Mouse (Mus musculus): Measurements from ENCODE around the gene Nmbr.

Nmbr gene

DNA sequence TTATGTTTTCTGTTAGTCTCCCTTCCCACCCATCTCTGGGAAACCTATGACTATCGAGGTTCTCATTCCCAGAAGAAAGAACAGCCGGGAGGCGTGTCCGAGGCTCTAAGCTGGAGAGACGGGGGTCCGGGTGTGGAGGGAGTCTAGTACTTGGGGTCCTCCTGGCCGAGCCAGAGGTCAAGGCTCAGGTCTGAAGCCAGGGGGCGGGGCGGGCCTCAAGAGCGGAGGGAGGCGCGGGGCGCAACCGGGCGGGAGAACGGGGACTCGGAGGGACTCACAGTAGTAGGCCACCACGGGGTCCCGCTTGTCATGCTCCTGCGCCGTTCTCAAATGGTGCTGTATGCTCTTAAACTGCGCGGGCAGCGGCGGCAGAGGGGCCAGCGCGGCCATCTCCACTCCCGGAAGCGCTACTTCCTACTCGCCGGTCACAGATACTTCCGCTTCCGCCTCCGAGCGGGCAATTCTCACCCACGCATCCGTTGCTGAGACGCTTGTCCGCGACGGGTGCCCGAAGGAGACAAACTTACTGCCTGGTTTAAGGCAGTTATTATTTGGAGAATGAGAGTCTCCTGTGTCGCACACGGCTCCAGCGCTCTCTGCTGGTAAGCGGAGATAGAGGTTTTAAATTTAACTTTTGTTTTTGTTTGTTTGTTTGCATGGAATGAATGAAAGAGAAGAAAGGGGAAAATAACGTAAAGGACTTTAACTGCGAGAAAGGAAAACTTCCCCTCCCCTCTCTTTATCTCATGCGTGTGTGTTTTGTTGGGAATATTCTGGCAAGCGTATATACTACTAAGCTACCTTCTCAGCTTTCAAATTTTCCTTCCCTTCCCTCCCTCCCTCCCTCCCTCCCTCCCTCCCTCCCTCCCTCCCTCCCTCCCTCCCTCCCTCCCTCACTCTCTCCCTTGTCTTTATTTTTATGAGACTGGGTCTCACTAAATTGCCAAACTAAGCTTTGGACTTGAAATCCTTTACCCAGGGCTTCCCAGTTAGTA, at the start of gene Nmbr, which contains the start of gene Vta1:
Gene Nmbr, plus strand, starts transcription at position 520 of the 995 bp plus-strand sequence.
Gene Vta1, minus strand, starts transcription at position 489 of the 995 bp plus-strand sequence.
- DNase-seq (ENCODE audit: low read depth, low spot score): peak; percentile 96

DNA sequence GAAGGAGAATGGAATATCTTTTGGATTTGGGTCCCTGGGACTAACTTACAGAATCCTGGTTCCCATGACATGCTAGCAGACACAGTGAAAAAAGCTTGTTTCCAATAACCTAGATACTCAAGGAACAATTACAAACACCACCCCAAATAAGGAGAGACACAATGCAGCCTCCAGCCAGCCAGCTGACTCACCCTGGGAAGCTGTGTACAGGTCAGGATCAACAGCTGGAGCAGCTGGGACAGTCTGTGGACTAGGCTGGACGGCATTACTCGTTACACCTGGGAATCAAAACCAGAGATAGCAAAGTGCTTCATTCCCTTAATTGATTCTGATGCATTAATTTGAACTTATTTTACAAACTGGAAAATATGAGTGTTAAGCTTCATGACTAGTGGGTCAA, 44.5 kb upstream of the Nmbr start:
- no peak for DNase-seq (ENCODE audit: low read depth, low spot score)

DNA sequence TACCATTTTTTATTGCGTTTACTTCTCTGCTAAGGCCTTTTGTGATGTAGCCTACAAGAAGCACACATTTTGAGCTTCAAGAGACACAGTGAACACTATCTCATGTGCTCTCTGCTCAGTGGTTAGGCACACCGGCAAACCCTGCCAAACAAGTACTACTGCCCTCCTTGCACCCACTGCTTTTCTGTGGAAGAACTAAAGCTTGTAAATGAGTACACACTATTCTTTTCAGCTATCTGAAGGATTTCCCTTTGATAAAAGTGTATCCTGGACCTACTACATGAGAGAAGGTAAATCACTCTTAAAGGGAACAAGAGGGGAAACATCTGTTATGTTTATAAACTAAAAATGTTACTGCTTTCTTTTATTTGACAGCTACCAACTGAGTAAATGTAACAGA, 39.2 kb upstream of the Nmbr start:
- no peak for DNase-seq (ENCODE audit: low read depth, low spot score)

DNA sequence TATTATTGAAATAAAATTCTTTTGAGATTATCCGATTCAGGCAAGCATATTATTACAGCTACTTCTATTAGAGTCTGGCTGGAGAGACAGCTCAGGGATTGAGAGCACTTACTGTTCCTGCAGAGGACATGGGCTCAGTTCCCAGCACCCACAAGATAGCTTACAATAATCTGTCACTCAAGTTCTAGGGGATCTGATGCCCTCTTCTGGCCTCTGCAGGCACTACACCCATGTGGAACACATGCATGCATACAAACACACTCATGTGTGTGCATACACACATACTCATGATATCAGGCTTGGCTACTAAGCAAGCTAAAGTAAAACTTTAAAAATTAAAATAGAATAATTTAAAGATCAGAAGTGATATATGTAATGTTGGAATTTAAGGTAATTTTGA, 19.7 kb upstream of the Nmbr start:
- DNase-seq (ENCODE audit: low read depth, low spot score): peak; percentile 53

DNA sequence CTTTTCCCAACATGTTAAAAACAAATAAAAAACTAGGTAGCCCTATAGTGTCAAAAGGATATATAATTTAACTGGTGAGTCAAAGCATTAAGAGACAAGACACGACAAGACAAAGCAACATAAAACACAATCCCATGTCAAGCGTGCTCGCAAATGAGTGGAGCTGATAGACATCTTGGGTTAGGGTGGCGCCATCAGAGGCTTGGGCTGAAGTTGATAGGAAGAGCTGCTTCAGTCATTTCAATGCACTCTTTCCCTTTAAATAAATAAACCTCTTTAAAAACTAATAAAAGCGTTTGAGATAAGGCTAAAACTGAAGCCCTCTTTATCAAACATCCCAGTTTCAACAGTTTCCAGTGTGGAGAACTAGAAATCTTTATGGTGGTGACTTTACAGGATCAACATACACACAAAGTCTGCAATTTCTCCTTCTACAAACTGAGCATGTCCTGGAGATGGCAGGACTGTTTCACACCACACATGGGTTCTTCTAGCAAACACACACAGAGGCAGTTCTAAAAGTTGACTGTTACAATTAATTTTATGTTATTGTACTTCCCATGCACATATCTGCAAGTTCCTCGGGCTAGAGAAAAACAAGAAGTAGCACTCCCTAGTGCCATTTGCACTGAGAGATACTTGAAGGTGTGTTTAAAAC, 16.5 kb upstream of the Nmbr start:
- no peak for DNase-seq (ENCODE audit: low read depth, low spot score)

DNA sequence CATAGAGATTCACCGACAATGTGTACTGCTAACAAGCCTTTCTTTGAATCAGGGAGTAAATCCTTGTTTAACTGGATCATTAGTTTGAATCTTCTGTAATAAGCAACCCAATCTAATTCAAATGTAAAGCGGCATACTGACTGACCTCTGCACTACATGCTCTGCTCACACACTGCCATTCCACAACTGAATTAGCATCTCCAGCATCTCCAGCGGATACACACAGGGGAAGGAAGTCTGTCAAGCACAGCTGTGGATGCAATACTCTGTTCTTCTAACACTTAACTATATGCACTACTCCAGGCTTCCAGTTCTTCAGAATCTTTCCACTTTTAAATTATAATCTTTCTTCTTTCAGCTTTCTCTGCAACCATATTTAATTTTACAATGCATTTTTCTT, 15.0 kb upstream of the Nmbr start:
- DNase-seq (ENCODE audit: low read depth, low spot score): no peak

DNA sequence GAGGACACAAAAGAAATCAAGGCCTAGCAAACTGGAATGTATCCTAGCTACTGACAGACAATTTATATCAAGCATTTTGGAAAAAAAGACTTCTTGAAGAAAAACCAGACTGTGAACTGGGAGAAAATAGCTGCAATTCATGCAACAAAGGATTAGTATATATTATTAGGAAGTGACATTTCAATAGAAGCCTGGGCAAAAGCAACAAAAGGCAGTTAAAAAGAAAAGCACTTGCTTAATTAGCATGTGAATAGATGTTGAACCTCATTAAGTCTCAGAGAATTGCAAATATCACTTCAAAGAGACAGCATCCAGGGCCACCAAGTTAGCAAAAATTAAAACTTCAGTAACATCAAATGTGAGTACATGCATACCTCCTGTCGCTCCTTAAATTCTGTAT, 2.2 kb upstream of the Nmbr start:
- DNase-seq (ENCODE audit: low read depth, low spot score): no peak

DNA sequence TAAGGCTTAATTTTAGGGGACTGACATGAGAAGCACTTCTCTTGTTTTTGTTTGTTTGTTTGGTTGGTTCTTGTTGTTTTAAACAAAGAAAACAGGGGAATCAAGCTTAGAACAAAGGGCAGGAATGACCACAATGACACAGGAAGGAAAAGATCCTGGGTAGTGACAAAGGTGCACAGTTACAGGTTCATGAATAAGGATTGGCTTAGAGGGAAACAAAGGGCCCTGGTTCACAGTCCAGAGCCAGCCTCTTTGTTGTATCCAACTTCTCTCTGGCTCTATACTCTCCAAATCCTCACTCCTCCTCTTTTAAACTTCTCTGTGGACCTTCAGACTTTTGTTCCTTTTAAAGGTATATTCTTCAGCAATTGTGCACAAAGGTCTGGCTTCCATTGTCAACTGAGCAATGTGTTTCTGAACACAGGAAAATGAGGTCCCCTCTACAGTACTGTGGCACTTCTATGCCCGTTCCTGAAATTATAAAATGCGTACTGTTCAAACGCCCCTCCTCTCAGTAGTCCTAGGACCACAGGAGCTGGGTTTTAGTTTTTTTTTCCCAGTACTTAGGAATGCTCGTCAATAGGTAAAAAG, 1.5 kb upstream of the Nmbr start:
- DNase-seq (ENCODE audit: low read depth, low spot score): peak; percentile 61

DNA sequence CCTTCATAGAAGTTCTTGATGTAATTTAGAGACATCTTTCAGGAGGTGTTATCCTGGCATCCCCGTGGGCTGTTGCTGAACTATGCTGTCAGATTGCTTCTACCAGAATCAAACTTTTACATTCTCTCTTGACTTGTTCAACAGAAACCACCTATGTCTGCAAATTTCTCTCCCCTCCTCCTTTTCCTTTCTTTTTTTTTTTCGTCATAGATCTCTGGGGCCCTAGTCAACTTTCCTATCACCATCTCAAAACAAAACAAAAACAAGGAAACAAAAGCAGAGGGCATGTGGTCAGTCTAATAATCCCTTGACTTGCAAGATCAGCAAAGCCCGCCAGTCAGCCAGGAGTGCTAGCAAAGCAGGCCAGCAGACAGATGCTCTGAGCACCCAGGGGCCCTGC, 12.7 kb downstream of the Nmbr start, which contains the start of gene Gje1:
Gene Gje1, minus strand, starts transcription at position 101 of the 400 bp plus-strand sequence.
- no peak for DNase-seq (ENCODE audit: low read depth, low spot score)

DNA sequence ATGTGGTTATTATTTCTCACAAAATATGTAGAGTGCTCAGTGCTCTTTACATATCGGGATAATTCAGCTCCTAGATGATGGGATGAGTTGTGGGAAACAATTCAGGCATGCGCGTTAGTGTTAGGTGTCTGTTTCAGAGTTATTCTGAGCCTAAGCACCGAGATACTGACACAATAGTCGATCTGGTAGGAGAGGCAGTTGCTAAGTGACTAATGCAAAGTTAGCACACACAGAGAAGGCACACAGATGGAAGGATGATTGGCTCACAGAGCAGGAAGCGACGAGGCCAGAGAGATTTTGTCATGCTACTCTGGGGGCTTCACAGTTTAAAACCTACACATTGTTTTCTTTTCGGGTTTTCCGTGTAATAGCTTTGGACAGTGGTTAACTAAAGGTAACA, 20.3 kb downstream of the Nmbr start:
- no peak for DNase-seq (ENCODE audit: low read depth, low spot score)

DNA sequence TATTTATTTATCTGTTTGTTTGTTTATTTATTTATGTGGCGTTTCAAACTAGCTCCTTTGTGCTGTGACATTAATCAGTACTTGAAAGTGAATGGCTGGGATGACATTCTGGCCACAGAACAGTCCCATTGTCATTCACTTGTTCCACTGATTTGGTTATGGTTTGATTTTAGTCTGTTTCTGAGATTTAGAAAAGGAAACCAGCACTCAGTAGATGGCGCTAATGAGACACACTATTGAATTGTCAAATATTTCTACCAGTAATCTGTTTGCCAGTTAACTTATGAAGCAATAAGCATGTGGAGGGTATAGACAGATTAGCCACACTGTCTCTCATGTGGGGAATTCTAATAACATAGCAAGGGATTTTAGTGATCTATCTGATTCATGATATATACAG, 28.9 kb downstream of the Nmbr start:
- DNase-seq (ENCODE audit: low read depth, low spot score): peak; percentile 46

DNA sequence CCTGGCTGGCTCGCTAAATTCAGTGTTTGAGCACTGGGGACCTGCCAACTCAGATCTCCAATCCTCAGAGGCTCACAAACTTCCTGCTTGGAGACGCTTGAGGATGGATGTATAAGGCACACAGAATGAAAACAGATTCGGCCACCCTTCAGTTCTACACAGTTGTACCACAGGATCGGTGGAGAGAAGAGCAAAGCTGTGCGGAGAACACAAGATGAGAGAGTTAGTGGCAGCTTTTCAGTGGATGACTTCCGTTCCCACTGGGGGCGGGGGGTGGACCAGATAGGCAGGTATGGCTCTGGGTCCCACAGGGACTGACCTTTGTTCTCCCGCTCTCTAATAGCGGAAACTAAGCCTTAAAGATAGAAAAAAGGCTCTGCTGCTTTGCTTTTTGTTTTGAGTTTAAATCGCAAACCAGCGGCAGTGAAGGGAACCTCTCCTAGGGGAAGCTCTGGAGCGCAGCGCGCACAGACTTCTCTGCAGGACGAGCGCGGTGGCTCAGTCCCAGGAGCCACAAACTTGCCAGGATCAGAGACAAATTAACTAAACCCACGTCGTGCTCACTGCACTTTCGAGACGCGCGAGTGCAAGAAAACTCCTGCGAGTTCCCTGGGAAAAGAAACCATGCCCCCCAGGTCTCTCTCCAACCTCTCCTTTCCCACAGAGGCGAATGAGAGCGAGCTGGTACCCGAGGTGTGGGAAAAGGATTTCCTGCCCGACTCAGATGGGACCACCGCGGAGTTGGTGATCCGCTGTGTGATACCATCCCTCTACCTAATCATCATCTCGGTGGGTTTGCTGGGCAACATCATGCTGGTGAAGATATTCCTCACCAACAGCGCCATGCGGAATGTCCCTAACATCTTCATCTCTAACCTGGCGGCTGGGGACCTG, 54.5 kb downstream of the Nmbr start:
- peak; percentile 51 for DNase-seq (ENCODE audit: low read depth, low spot score)

DNA sequence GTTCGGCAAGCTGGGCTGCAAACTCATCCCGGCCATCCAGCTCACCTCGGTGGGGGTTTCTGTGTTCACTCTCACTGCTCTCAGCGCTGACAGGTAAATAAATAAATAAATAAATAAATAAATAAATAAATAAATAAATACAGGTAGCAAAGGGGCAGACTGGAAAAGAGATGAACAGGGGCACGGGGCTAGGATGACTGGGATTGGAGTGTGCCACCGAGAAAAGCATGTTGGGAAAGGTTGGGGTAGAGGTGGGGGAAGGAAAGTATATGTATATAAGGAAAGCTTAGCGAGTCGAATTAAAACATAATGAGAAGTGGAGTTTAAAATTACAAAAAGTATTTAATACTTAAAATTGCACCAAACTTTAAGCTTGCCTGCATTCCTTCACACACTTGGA, 55.2 kb downstream of the Nmbr start:
- no peak for DNase-seq (ENCODE audit: low read depth, low spot score)

DNA sequence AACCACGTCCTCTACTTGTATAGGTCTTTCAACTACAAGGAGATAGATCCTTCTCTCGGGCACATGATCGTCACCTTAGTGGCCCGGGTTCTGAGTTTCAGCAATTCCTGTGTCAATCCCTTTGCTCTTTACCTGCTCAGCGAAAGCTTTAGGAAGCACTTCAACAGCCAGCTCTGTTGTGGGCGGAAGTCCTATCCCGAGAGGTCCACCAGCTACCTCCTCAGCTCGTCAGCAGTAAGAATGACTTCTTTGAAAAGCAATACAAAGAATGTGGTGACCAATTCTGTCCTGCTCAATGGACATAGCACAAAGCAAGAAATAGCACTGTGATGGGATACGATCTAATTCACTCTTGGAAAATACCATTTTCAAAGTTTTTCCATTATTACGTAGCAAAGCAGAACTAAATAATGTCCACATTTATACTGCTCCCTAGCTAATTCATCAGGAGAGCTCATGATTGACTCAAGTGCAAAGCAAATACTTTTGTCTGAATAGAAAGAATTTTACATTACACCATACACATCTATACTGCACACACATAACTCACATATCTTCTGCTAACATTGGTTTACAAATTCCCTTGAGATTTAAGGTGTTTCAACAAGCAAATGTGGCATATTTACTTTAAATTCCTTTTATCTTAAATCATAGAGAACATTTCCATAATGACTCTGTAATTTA, 65.0 kb downstream of the Nmbr start:
- no peak for DNase-seq (ENCODE audit: low read depth, low spot score)

DNA sequence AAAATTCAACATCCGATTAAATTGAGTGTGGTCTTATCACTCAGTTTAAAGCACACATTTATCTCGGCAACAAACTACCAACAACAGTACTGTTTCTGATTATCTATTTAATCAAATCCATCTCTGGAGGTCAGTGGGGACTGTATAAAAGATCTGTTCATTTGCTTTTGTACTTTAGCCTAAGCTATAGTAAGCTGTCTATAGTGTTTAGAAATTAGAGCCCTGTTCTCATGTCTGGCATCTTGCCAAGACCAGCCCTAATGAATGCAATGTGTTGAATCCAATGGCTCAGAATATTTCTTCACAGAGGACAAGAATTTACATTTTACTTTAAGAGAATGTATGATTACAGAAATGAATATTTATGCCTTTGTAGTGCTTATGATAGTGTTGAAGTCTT, 69.1 kb downstream of the Nmbr start:
- no peak for DNase-seq (ENCODE audit: low read depth, low spot score)

DNA sequence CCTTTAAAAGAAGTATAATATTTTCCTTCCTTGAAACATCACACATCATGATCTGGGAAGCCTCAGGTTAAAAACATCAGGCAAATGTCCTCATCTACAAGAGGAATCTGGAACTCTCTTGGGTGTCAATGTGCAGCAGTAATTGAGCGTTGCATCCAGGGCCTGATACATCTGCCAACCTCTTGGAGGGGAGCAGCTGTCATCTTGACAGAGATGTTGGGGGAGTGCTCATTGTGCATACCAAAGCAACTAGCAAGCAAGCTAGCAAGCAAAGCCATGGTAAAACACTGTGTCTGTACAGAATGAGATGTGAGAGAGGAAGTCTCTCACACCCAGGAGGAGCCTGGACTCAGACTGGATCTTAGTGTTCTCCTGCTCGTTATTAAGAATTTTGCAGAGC, 84.6 kb downstream of the Nmbr start:
- DNase-seq (ENCODE audit: low read depth, low spot score): no peak

DNA sequence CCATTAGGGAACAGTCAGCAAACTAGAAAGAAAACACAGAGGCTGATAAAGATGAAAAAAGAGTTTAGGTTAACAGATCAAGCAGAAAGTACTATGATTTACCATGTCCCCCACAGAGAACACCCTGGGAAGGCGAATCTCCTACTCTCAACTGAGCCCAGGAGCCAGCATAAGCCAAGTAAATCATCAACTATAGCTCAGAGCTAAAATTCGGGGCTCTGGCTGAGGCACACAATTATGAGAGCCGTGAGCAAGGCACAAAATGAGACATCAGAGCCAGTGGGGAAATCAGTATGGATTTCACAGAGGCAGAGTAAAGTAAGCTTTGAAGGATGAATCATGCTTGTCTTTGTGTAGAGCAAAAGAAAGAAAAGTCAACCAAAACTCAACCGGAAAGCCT, 111.6 kb downstream of the Nmbr start:
- DNase-seq (ENCODE audit: low read depth, low spot score): no peak

Measured in ZHBTc4 (cell line).